Comparison of ENCODE assay signal across 39 mouse cellular contexts in genomic region chr3:109119562-109119961, GRCm38 (mm10). TPM values are rescaled to one million over a fixed set of nuclear protein-coding genes. Genes with fewer than 3 reads are reported as not detected.
"Had no signal": no experiment of that assay in that cellular context is flagged by ENCODE, and none has a peak within 500 bp of the region (broad histone marks: within the 10 kb centered on the region; RNA-seq: fewer than 3 reads in every experiment).

No protein-coding gene starts in this region.

- H3K27ac ChIP-seq: embryonic facial prominence, embryonic 10.5 days; embryonic facial prominence, embryonic 12.5 days; embryonic facial prominence, embryonic 13.5 days; embryonic facial prominence, embryonic 15.5 days; forebrain, embryonic 10.5 days; forebrain, embryonic 12.5 days; forebrain, embryonic 13.5 days; forebrain, embryonic 15.5 days; gastrocnemius, adult 2 months; heart, adult 2 months had no signal

- H3K9me3 ChIP-seq: embryonic facial prominence, embryonic 10.5 days; embryonic facial prominence, embryonic 12.5 days; embryonic facial prominence, embryonic 13.5 days; embryonic facial prominence, embryonic 15.5 days; forebrain, embryonic 10.5 days; forebrain, embryonic 12.5 days; forebrain, embryonic 13.5 days; forebrain, embryonic 15.5 days had no signal

- H3K9ac ChIP-seq: embryonic facial prominence, embryonic 12.5 days; embryonic facial prominence, embryonic 13.5 days; embryonic facial prominence, embryonic 15.5 days; forebrain, embryonic 12.5 days; forebrain, embryonic 13.5 days; forebrain, embryonic 15.5 days; forebrain, postnatal 0 days had no signal

- H3K36me3 ChIP-seq: embryonic facial prominence, embryonic 10.5 days; embryonic facial prominence, embryonic 12.5 days; embryonic facial prominence, embryonic 13.5 days; embryonic facial prominence, embryonic 15.5 days; forebrain, embryonic 10.5 days; forebrain, embryonic 12.5 days; forebrain, embryonic 15.5 days had no signal

- H3K27me3 ChIP-seq: embryonic facial prominence, embryonic 12.5 days; embryonic facial prominence, embryonic 13.5 days; embryonic facial prominence, embryonic 15.5 days; forebrain, embryonic 13.5 days; forebrain, embryonic 15.5 days had no signal

- H3K4me3 ChIP-seq: embryonic facial prominence, embryonic 10.5 days; embryonic facial prominence, embryonic 12.5 days; embryonic facial prominence, embryonic 13.5 days; embryonic facial prominence, embryonic 15.5 days; erythroblast, embryonic 14.5 days; forebrain, embryonic 10.5 days; forebrain, embryonic 12.5 days; forebrain, embryonic 13.5 days; forebrain, embryonic 15.5 days; gastrocnemius, adult 2 months; heart, adult 2 months had no signal

- DNase-seq: cerebellum, adult 8-10 months; cerebellum, adult 9-10 months; cerebellum, adult 9-11 months; cerebellum, postnatal 10 days; cerebellum, postnatal 14 days; cerebellum, postnatal 25 days; cerebellum, postnatal 36 days; embryo, embryonic 11 days; gastrocnemius, adult 2 months; gastrocnemius, postnatal 10 days; gastrocnemius, postnatal 14 days; gastrocnemius, postnatal 25 days; gastrocnemius, postnatal 36 days; heart, adult 18-20 months; heart, adult 2 months had no signal

- H3K4me2 ChIP-seq: embryonic facial prominence, embryonic 12.5 days; embryonic facial prominence, embryonic 13.5 days; embryonic facial prominence, embryonic 15.5 days; forebrain, embryonic 12.5 days; forebrain, embryonic 13.5 days; forebrain, embryonic 15.5 days had no signal

RNA-seq across cellular contexts. Expression of gene Slc25a54, which starts 39.3 kb away (rescaled TPM):
- total RNA-seq: common myeloid progenitor, adult 5-6 weeks; forebrain, postnatal 0 days; gastrocnemius, adult 18-20 months; gastrocnemius, adult 2 months; gastrocnemius, adult 8-10 months; gastrocnemius, postnatal 10 days; gastrocnemius, postnatal 14 days; gastrocnemius, postnatal 25 days; gastrocnemius, postnatal 36 days; gastrocnemius, postnatal 4 days; granulocyte monocyte progenitor cell, adult 5-6 weeks; heart, adult 18-20 months; heart, adult 2 months; heart, adult 8-10 months had no signal
- polyA plus RNA-seq: cortical plate, adult 2 months; embryonic facial prominence, embryonic 10.5 days; embryonic facial prominence, embryonic 11.5 days; embryonic facial prominence, embryonic 12.5 days; embryonic facial prominence, embryonic 13.5 days; embryonic facial prominence, embryonic 14.5 days; embryonic facial prominence, embryonic 15.5 days; erythroblast, embryonic 14.5 days; forebrain, embryonic 10.5 days; forebrain, embryonic 11.5 days; forebrain, embryonic 13.5 days; forebrain, embryonic 14.5 days; forebrain, embryonic 15.5 days; forebrain, embryonic 16.5 days; forebrain, postnatal 0 days; frontal cortex, adult 2 months; gonadal fat pad, adult 2 months; heart, adult 2 months had no signal
